Mouse (Mus musculus) cerebellum, adult 18-20 months (tissue): ENCODE measurements at regions not wholly inside any gene's neighbourhood (a gene's known extent, or its start where the extent isn't known, plus 50 kb on each side); places are given as distances from the start of the nearest gene placed in this dataset.

Experiments
- DNase-seq, 2 experiments: peaks; one replicate each; pipeline ENCODE4 v3.0.0; 2021

DNA sequence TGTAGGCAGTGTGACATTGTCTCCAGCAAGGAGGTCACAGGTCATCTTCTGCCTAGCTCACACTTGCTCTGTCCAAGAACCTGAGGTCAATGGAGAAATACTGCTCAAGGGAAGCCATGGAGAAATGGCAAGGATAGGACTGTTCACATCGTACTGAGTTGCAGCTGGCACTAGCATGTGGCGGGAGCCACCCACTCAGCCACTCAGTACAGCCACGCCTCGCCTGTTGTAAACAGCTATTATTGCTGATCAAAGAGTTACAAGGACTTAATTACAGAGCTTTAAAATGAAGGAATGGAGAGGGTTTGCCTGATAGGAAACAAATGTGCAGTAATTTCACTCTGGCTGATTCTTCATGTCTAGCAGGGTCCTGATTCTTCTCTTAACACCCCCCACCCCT is 64.8 kb downstream of the Dll1 start:
- no peak for DNase-seq

- DNase-seq = no peak
Measured at GRCm38 (mm10) chr17:15310465-15310864, 66.2 kb downstream of the Dll1 start.

DNA sequence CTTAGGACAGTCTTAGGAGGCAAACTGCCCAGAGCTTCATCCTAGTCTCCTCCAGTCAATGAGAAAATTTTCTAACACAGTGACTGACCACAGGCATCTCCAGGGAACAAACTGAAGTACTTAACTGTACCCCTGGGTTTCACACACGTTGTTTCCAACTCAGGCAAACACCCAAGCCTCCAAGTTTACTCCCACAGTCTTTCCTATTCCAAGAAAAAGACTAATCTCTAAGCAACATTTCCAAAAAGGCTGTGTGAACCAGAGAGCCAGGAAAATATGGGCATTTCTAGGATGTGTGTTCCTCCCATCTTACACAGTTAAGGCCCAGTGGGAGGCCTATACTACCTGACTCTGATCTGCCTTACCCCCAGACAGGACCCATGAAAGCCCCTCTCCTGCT is 74.6 kb downstream of the Dll1 start:
- DNase-seq = no peak

DNA sequence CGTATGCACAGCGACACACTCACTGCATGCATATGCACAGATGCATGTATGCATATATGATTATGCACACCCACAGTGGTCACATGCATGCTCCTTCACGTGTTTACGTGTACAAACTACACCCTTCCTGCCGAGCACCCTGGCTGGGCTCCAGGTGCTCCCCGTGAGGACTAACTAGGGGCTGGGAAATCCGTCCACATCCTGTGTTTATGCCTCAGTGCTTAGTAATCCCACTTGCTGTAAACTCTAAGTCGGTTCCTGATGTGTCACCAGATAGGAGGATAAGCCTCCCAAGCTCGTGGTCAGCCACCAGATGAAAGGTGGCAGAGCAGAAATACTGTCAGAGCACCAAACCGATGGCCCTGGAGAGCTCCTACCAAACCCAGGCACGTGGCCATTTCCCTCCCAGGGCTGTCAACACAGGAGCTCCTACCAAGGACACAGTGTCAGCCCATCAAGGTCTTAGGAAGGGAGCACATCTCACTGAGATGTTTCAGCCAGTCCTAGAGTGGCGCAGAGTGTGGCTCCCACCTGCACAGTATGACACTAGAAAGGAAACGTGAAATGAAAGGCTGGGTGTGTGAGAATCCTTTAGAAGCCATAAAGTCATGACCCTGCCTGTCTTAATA is 76.8 kb downstream of the Dll1 start:
- DNase-seq = no peak

DNA sequence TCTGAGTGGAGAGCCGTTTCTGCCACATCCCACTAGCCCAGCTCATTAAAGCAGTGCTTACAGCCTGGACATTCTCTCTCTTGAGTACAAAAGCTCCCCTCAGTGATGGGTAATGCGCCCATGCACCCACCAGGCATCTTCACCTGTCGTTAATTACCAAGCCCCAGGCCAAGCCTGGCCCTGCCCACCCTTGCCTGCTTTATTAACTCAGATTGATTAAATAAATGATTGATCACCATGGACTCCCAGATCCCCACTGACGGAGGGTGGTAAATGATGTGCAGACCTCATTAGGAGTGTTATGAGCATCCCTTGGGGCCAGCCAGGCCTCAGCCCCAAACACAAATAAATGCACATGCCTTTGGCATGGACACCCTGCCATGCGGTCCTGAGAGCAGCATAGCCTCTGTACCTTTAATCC is 82.5 kb downstream of the Dll1 start:
- no peak for DNase-seq

- no peak for DNase-seq
Measured at GRCm38 (mm10) chr17:15292490-15293070, 84.1 kb downstream of the Dll1 start.

- no peak for DNase-seq
Measured at GRCm38 (mm10) chr17:15291626-15292025, 85.0 kb downstream of the Dll1 start.

- DNase-seq = no peak
Measured at GRCm38 (mm10) chr17:15290326-15290725, 86.3 kb downstream of the Dll1 start.

DNA sequence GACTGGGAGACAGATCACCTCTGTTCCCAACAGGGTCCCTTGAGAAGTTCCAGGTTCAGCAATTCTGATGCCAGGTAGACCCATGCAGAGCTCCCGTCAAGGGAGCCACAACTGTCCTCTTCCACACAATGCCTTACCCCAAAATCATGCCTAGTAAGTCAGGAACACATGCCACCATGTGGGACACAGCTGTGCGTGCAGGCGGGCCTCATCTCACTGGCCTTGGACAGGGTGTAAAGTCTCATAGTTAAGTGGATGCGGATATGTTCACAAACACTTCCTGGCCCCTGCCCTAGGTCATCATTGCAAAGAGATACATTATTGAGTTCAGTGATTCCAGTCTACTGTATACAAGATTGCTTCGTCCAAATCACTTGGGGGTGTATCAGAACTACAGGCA is 87.6 kb downstream of the Dll1 start:
- no peak for DNase-seq

DNA sequence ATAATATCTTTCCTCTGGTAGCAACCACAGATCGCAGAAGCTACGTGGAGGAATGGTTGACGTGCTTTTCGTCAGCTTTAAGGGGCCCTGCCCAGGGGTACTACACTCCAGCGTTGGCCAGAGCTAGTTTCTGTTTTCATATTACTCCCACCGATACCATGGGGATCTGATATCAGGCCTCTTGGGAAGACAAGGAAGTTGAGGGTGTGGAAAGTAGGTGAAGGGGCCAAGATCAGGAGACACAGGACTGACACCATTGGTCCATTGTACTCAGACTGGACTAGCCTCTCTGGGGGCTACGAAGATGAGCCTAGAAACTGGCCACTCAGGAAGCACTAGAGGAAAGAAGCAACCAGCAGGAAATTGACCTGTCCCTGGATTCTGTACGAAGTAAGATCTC is 88.0 kb downstream of the Dll1 start:
- no peak for DNase-seq

DNA sequence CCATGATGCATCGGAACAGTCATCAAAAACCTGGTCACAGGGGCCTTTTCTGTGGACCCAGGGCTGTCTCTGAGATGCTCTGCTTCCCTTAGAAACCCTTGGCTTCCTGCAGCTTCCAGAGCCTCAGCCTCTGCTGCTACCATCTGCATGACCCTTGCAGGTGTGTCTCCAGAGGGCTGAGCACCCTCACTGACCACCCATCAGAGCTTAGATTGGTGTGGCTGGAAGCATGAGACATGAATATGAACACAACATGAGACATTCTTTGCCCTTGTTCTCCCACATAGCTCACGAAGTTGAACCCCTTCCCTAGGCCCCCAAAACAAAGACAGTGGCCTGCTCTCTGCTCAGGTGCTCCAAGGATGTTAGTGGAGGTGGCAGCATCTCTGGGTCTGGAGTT is 90.1 kb downstream of the Dll1 start:
- no peak for DNase-seq

GRCm38 (mm10) chr17:15285399-15286043 is 91.2 kb downstream of the Dll1 start:
- peak in 1 of 2 experiments; percentile 8 for DNase-seq

DNA sequence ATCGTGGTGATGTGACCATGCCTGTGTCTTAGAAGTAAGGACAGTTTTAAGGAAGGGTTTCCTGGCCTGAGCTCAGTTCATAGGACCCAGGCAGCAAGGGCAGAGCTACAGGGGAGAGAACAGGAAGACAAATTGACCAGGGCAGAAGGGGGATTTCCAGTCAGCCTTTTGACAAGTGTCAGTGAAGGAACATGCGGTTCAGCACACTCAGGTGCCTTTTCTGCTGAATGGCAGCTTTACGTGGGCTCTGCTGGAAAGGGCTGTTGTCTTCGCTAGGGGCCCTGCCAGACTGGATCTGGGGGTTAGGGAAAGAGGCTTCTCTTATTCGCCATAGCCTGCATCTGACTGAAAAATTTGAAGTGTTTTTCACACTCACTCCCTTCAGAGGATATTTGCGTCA is 106.8 kb downstream of the Dll1 start:
- DNase-seq = no peak

DNA sequence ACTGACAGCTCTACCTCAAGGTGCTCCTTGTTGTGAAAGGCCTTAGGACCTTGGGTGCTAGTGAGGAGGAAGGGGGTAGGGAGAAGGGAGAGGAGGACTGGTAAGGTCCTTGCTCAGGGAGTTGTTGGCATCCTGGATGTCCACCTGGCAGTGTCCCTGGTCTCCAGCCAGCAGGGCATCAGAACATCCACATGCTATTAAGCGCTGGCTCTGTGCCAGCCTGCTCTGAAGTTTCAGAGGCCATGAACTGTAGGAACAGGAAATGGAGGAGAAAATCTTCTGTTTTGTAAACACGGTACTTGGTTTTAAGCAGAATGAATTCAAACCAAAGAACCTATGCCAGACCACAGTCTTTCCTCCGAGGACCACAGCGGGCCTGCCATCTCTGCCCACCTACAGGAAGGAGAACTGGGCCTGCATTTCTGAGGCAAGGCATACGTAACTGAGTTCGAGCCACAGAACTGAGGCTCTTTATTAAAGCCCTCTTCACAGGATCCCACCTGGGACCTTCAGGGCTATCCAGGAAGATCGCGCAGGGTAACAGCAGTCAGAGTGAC is 107.5 kb downstream of the Dll1 start:
- DNase-seq = no peak

- DNase-seq = no peak
Measured at GRCm38 (mm10) chr17:15267721-15268120, 109.0 kb downstream of the Dll1 start.

DNA sequence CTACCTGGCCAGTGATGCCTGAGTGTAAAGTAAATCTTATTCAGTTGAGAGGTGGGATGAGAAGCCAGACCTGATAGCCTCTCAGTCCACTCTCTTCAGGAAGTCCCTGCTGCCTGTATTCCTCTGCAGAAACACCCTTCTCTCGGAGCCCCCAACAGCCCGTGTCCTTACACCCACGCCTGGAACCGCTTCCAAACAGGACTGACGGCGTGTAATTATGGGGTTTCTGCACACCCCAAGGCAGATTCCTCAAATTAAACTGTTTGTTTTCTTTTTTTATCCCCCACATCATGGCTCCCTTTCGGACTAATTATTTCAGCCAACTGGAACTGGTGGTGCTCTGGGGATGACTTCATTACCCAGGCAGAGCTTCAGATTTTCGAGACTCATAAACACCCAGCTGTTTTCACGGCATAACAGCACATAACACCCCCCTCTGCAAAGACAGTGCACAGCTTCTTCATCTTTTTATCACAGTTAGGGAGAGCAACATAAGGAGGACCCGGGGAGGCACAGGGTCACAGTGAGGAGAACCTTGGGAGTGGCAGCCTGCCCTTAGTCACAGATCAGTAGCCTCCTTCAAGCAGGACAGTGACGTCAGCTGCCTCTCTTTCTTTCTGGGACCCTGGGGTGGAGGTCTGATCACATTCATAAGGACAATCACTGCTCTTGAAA is 117.1 kb downstream of the Dll1 start:
- no peak for DNase-seq

DNA sequence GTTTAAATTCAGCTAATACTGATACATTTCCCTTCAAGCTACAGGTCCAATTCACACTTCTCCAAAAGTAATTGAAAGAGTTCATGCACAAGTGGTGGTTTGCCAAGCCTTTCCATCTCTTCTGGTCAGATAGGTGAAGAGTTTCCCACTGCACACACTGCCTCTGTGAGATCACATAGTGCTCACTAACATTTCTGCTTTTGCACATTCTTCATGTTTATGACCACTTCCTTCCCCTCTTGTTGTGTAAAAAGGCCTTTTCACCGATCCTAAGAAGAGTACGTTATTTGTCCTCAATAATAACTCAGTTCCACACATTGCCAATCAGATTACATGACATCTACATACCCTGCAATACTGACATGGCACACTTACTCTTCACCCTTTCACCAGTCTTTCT is 120.8 kb downstream of the Dll1 start:
- no peak for DNase-seq

DNA sequence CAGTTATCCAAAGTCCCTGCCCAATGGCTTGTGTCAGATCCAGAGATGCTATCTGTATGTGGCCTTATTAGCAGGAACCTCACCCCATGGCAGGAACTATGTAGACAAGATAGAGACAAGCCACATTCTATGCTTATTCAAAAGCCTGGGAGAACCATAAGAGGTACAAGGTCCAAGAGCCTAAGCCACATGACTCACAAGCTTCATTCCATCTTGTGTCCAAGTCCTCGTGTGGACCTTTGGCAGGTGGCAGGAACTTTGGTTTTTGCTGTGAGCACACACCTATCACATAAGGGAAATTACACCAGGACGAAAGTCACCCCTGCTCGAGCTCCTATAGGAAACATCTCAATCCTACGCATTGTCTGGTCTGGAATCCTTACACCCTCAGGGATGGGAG is 122.9 kb downstream of the Dll1 start:
- no peak for DNase-seq

- DNase-seq = no peak
Measured at GRCm38 (mm10) chr17:15253271-15253670, 123.4 kb downstream of the Dll1 start.

GRCm38 (mm10) chr17:15252187-15252586 is 124.5 kb downstream of the Dll1 start:
- DNase-seq = no peak

DNA sequence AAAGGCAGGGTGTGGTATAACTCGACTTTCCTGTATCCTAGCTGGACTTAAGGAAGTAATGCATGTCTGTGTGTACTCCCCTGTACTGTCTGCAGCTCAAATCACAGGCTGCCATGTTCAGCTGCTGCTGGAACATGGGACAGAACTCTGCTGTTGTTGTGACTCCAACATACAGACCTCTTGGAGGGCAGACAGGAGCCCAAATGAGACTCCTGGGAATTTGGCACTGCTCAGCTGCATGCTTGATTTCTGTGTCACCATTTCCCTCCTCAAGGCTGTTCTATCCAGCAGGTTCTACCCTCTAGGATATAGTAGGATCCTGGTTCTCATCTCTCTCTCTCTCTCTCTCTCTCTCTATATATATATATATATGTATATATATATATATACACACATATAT is 125.0 kb downstream of the Dll1 start:
- no peak for DNase-seq

- no peak for DNase-seq
Measured at GRCm38 (mm10) chr17:15248417-15248791, 128.3 kb downstream of the Dll1 start.

DNA sequence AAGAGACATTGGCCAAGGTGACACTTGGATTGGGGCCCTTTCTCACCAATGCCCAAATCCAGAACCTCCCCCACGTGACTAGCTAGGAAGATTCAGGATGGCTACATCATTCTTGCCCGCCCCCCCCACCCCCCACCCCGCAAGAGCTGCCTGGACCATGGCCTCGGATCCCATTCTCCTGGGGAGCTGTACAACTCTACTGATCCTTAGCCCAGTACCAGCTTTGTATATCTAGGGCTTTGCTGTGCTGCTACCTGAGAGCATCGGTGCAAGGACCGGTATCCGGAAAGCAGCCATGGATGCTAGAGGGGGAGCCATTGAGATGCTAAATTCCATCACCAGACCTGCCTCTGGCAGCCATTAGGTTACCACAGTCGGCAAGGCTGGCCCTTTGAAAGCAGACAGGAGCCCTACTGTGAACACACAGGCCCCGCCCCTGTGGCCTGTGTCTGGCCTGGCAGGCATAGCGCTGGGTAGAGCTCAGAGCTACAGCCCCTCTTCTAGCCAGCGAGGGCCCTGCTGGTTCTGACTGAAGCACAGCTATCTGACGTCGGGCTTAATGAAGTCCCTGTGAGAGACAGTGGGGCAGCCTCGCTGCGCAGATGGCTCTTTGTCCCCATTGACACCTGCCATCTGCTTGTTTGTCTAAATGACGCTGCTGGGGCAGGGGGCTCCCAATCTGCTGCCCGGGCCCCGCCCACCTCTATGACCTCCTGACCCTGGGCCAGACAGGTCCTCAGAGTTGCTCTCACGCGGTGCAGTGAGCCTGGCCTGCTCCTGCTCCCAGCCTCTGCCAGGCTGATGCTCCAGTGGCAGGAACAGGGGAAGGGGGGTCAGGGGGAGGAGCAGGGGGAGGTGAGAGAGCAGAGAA is 128.9 kb downstream of the Dll1 start:
- DNase-seq = peak; percentile 4 to 10
